Mouse (Mus musculus) testis, postnatal 14 days (tissue): Measurements from ENCODE around the gene Gm21190.
A peak's percentile ranks its signal among the peaks of the same experiment; 100 is the strongest.
"Not testable (repeated sequence)": the region's sequence is repeated elsewhere in the genome, so short reads cannot be mapped to it uniquely, and the experiment has no call there.

Experiments used
- DNase-seq: peaks from one replicate; pipeline ENCODE4 v3.0.0; 2021; ENCODE audit warnings: low spot score

Gene Gm21190

GRCm38 (mm10) chr5:15490934-15491333 lies 38.1 kb downstream of the Gm21190 start:
- not testable (repeated sequence) for DNase-seq

GRCm38 (mm10) chr5:15488743-15489142 lies 40.3 kb downstream of the Gm21190 start:
- DNase-seq, result no peak

GRCm38 (mm10) chr5:15484616-15485015 lies 44.4 kb downstream of the Gm21190 start:
- DNase-seq, result not testable (repeated sequence)

- DNase-seq, result not testable (repeated sequence)
These were observed 45.4 kb downstream of the Gm21190 start for GRCm38 (mm10) chr5:15483576-15483975.

- DNase-seq, result peak; percentile 82
These were observed 46.2 kb downstream of the Gm21190 start for GRCm38 (mm10) chr5:15482815-15483214.

- DNase-seq, result not testable (repeated sequence)
These were observed 52.6 kb downstream of the Gm21190 start, which contains the start of gene Gm21149 for GRCm38 (mm10) chr5:15476423-15476822. TSS of gene Gm21149 (minus strand) at chr5:15476523.
